22 mouse cellular contexts compared by ENCODE assay signal in the genomic region with DNA sequence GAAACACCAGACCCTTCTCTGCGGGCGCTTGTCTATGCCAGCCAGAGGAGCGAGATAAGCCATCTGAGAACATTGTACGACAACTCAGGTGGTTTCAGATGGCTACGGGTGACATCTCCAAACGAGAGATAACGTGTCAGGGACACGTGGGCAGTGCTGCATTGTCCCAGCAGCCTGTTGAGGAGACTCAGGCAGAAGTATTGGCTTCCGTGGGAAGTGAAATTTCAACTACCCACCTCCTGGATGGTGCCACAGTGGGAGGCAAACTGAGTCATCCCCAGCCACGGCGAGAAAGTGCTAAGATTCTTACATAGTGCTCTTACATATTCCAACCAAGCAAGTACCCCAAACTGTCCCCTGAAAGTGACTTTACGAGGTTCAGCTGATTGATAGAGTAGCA.
DNase-seq lines count a peak whose midpoint lies in the region.
"Had no signal": no experiment of that assay in that cellular context is flagged by ENCODE, and none has a peak within 500 bp of the region (broad histone marks: within the 10 kb centered on the region; RNA-seq: fewer than 3 reads in every experiment).

No protein-coding gene starts in this region.

- DNase-seq in layer of hippocampus, adult 8-10 months (ENCODE audit: low spot score in 2 of 2), result peak; percentile 29 to 51
- no peak for DNase-seq in layer of hippocampus, adult 9-10 months (ENCODE audit: low spot score)
- peak; percentile 87 for DNase-seq in brain, adult 2 months (ENCODE audit: low read depth, low spot score)
- peak; percentile 66 to 84 for DNase-seq in frontal cortex, adult 2 months (ENCODE audit: extremely low spot score in 1 of 2, low spot score in 1 of 2)
- DNase-seq in left cerebral cortex, postnatal 25 days (ENCODE audit: low spot score in 2 of 2), result peak; percentile 55 to 93
- DNase-seq in heart, postnatal 36 days, result no peak
- DNase-seq in cerebellum, postnatal 25 days, result no peak
- no peak for DNase-seq in embryonic facial prominence, embryonic 10.5 days (ENCODE audit: low spot score)
- DNase-seq: adrenal gland, adult 8-10 months; cerebellum, adult 18-20 months; cerebellum, postnatal 14 days; gastrocnemius, postnatal 14 days; heart, adult 2 months; kidney, postnatal 25 days; lung, embryonic 14.5 days; spleen, adult 18-20 months had no signal

- no peak overlapping the region for H3K27ac ChIP-seq in embryonic facial prominence, embryonic 10.5 days (replicated peaks)
- H3K27ac ChIP-seq: embryonic facial prominence, embryonic 13.5 days; forebrain, embryonic 12.5 days; heart, adult 2 months; limb, embryonic 15.5 days; liver, embryonic 14.5 days had no signal

- intact Hi-C loops in left cerebral cortex, postnatal 25 days (cut with DNase I), result loop anchor here (2.0 kb wide), 1 partner anchor 45 kb away; no protein-coding TSS in a partner anchor
- intact Hi-C loops in heart, postnatal 36 days (cut with DNase I), result no loop called here

- H3K4me3 ChIP-seq in embryonic facial prominence, embryonic 10.5 days, result no peak overlapping the region
- H3K4me3 ChIP-seq: embryonic facial prominence, embryonic 13.5 days; erythroblast, embryonic 14.5 days; forebrain, embryonic 12.5 days; heart, adult 2 months; limb, embryonic 15.5 days; midbrain, embryonic 13.5 days had no signal

- H3K4me1 ChIP-seq in embryonic facial prominence, embryonic 10.5 days, result peaks cover 12% of the 10 kb centered on the region

- no peaks in the 10 kb centered on the region for H3K9me3 ChIP-seq in embryonic facial prominence, embryonic 10.5 days
- H3K9me3 ChIP-seq: embryonic facial prominence, embryonic 13.5 days; forebrain, embryonic 12.5 days; limb, embryonic 15.5 days; midbrain, embryonic 13.5 days had no signal

- no peaks in the 10 kb centered on the region for H3K36me3 ChIP-seq in embryonic facial prominence, embryonic 10.5 days (replicated peaks)
- H3K36me3 ChIP-seq: embryonic facial prominence, embryonic 13.5 days; forebrain, embryonic 12.5 days; limb, embryonic 15.5 days; midbrain, embryonic 13.5 days had no signal

- H3K27me3 ChIP-seq in embryonic facial prominence, embryonic 10.5 days (replicated peaks; ENCODE audit: low read depth, poor library complexity, severe bottlenecking), result peaks cover 5% of the 10 kb centered on the region; the same call in 1 of the 2 replicates
- H3K27me3 ChIP-seq: embryonic facial prominence, embryonic 13.5 days; forebrain, embryonic 12.5 days had no signal

- WGBS in embryonic facial prominence, embryonic 10.5 days, result 88% methylated on average over 12 of the region's 12 CpGs

Comparison
In these comparisons a context has a peak if more than half of its experiments do, and no peak if none do; other contexts are left out.
1. DNase-seq: peak in layer of hippocampus, adult 8-10 months (2 of 2), brain, adult 2 months (single experiment), frontal cortex, adult 2 months (2 of 2) and left cerebral cortex, postnatal 25 days (2 of 2); none in layer of hippocampus, adult 9-10 months (single experiment), heart, postnatal 36 days (0 of 2), cerebellum, postnatal 25 days (0 of 2) and embryonic facial prominence, embryonic 10.5 days (single experiment).